In the genomic region with DNA sequence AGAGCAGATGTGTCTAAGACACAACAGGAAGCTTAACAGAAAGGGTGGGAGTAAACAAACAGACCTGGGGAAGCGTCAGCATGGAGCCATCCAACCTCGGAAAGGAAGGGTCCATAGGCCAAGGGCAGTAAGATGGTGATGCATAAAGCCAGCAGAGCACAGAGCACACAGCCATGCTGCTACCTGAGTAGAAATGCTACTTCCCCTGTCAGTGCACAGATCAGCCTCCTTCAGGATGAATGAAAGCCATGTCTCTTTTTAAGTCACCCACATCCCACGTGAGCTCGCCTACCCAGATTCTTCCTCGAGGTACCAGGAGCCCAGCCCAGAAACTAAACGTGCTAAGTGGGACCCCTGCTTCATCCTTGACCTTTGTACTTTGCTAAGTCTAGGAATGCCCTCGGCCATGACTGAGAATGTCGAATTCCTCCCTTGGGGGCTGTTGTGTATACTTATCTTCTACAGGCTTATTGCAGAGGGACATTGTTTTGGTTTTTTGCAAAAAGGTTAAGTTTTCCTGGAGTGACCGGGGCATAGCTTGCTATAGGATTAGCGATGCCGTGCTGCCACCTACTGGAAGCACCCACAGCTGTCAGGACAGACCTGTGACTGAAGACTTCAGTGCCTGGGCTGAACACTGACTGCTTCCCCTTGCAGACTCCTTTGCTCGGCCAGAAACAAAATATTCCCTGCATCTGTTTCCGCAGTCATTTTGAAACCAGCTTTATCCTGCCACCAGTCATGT, we compare ENCODE assay signal across 7 mouse cellular contexts.
DNase-seq lines count a peak whose midpoint lies in the region; ATAC-seq and TF ChIP-seq lines count a peak whose summit lies in the region.

No protein-coding gene starts in this region.

- peak; percentile 92 for ATAC-seq in granulocyte monocyte progenitor cell, adult 5-6 weeks (replicated peaks; ENCODE audit: poor library complexity, severe bottlenecking)
- peak; percentile 85 for ATAC-seq in intestine, embryonic 16.5 days
- ATAC-seq in midbrain, embryonic 13.5 days: peak; percentile 93

- H3K4me2 ChIP-seq in intestine, embryonic 16.5 days (ENCODE audit: low read depth, low read length): peak overlapping the region; percentile 28; the same call in 1 of the 2 replicates
- no peak overlapping the region for H3K4me2 ChIP-seq in midbrain, embryonic 13.5 days (replicated peaks)

- H3K9ac ChIP-seq in intestine, embryonic 16.5 days (ENCODE audit: low read depth, low read length): no peak overlapping the region
- H3K9ac ChIP-seq in midbrain, embryonic 13.5 days (replicated peaks): 0 out of 2 replicates have a peak overlapping the region, but pooled peaks have one; percentile 10

- H3K4me1 ChIP-seq in intestine, embryonic 16.5 days (ENCODE audit: control insufficient read depth, insufficient read depth, low read length): peaks cover 5% of the 10 kb centered on the region
- H3K4me1 ChIP-seq in midbrain, embryonic 13.5 days (replicated peaks): peaks cover 8% of the 10 kb centered on the region; the same call in 1 of the 2 replicates
- H3K4me1 ChIP-seq in spleen, adult 2 months (ENCODE audit: control insufficient read depth, insufficient read depth, insufficient read length): no peaks in the 10 kb centered on the region

- no peaks in the 10 kb centered on the region for H3K9me3 ChIP-seq in intestine, embryonic 16.5 days (ENCODE audit: control insufficient read depth, low read length)
- no peaks in the 10 kb centered on the region for H3K9me3 ChIP-seq in midbrain, embryonic 13.5 days

- TF ChIP-seq POLR2A in spleen, adult 2 months (IDR thresholded peaks at IDR 0.05; ENCODE audit: low read depth, low read length): no peak

- 15% methylated on average over 13 of the region's 13 CpGs for whole genome bisulfite sequencing in intestine, embryonic 16.5 days
- WGBS in midbrain, embryonic 13.5 days: 34% methylated on average over 13 of the region's 13 CpGs
- WGBS in spleen, adult 2 months: 37% methylated on average over 13 of the region's 13 CpGs

- no peak overlapping the region for H3K4me3 ChIP-seq in intestine, embryonic 16.5 days (ENCODE audit: low read length)
- H3K4me3 ChIP-seq in midbrain, embryonic 13.5 days (replicated peaks): no peak overlapping the region
- no peak overlapping the region for H3K4me3 ChIP-seq in spleen, adult 2 months (ENCODE audit: extremely low read depth, insufficient read depth, insufficient read length)

- peak; percentile 47 for DNase-seq in adrenal gland, adult 8-10 months
- DNase-seq in embryo, embryonic 11.5 days (ENCODE audit: low read depth, low spot score): peak; percentile 65
- DNase-seq in left cerebral cortex, postnatal 14 days (ENCODE audit: low spot score in 2 of 2): peak; percentile 79 to 89
- peak in 1 of 2 experiments; percentile 55 for DNase-seq in spleen, adult 2 months (ENCODE audit: low read depth in 1 of 2, low spot score in 2 of 2)

- no peak overlapping the region; the same call in 1 of the 2 replicates for H3K27ac ChIP-seq in intestine, embryonic 16.5 days (ENCODE audit: low read length)
- peak overlapping the region; percentile 36; the same call in 1 of the 2 replicates for H3K27ac ChIP-seq in midbrain, embryonic 13.5 days
- no peak overlapping the region for H3K27ac ChIP-seq in spleen, adult 2 months (ENCODE audit: insufficient read depth, low read length)

- TF ChIP-seq CTCF in spleen, adult 2 months (IDR thresholded peaks at IDR 0.05; ENCODE audit: extremely low read depth, insufficient read depth, insufficient read length, insufficient replicate concordance): peak; percentile 70; the same call in 1 of the 2 replicates

- H3K27me3 ChIP-seq in intestine, embryonic 16.5 days (replicated peaks; ENCODE audit: control insufficient read depth, insufficient read depth, low read length): no peaks in the 10 kb centered on the region
- no peaks in the 10 kb centered on the region for H3K27me3 ChIP-seq in midbrain, embryonic 13.5 days
- no peaks in the 10 kb centered on the region for H3K27me3 ChIP-seq in spleen, adult 2 months (ENCODE audit: control insufficient read depth, insufficient read depth, low read length)

- intact Hi-C loops in left cerebral cortex, postnatal 14 days (cut with DNase I): loop anchor here (10.0 kb wide), 1 partner anchor 245 kb away; no protein-coding TSS in a partner anchor

- no peaks in the 10 kb centered on the region for H3K36me3 ChIP-seq in intestine, embryonic 16.5 days (ENCODE audit: control insufficient read depth, insufficient read depth, low read length)
- H3K36me3 ChIP-seq in midbrain, embryonic 13.5 days: no peaks in the 10 kb centered on the region
- H3K36me3 ChIP-seq in spleen, adult 2 months (ENCODE audit: control insufficient read depth, insufficient read depth, low read length): no peaks in the 10 kb centered on the region
